20 mouse cellular contexts compared by ENCODE assay signal in genomic region chr14:28512805-28513590, GRCm38 (mm10). TPM values are rescaled to one million over a fixed set of nuclear protein-coding genes. Genes with fewer than 3 reads are reported as not detected.
DNase-seq lines count a peak whose midpoint lies in the region; ATAC-seq and TF ChIP-seq lines count a peak whose summit lies in the region.
"Had no signal": no experiment of that assay in that cellular context is flagged by ENCODE, and none has a peak within 500 bp of the region (broad histone marks: within the 10 kb centered on the region; RNA-seq: fewer than 3 reads in every experiment).

No protein-coding gene starts in this region.

- peaks cover 68% of the 10 kb centered on the region for H3K27me3 ChIP-seq in midbrain, embryonic 10.5 days (ENCODE audit: low read depth, poor library complexity, severe bottlenecking)
- H3K27me3 ChIP-seq in midbrain, embryonic 15.5 days (replicated peaks): peaks cover 50% of the 10 kb centered on the region
- H3K27me3 ChIP-seq in embryonic facial prominence, embryonic 11.5 days (ENCODE audit: control insufficient read depth, insufficient read depth, low read length): no peaks in the 10 kb centered on the region
- peaks cover 52% of the 10 kb centered on the region for H3K27me3 ChIP-seq in hindbrain, embryonic 13.5 days
- no peaks in the 10 kb centered on the region for H3K27me3 ChIP-seq in limb, embryonic 14.5 days (ENCODE audit: control insufficient read depth, insufficient read depth, low read length)
- H3K27me3 ChIP-seq in stomach, postnatal 0 days (ENCODE audit: control insufficient read depth, insufficient read depth, low read length): no peaks in the 10 kb centered on the region
- peaks cover 57% of the 10 kb centered on the region for H3K27me3 ChIP-seq in liver, embryonic 11.5 days (replicated peaks; ENCODE audit: control insufficient read depth, insufficient read depth, low read length)

- no peak for ATAC-seq in midbrain, embryonic 15.5 days (replicated peaks)
- ATAC-seq in embryonic facial prominence, embryonic 11.5 days (replicated peaks; ENCODE audit: insufficient number of reproducible peaks, low FRiP score, low TSS enrichment, low read depth): no peak
- no peak for ATAC-seq in hindbrain, embryonic 13.5 days (ENCODE audit: low FRiP score)
- ATAC-seq in limb, embryonic 14.5 days (ENCODE audit: low FRiP score, low read depth): no peak
- no peak for ATAC-seq in stomach, postnatal 0 days (ENCODE audit: low FRiP score, low TSS enrichment)
- no peak for ATAC-seq in liver, embryonic 11.5 days (replicated peaks; ENCODE audit: low FRiP score)
- ATAC-seq: forebrain, embryonic 15.5 days had no signal

- H3K4me1 ChIP-seq in midbrain, embryonic 10.5 days: peaks cover 97% of the 10 kb centered on the region
- peaks cover 32% of the 10 kb centered on the region for H3K4me1 ChIP-seq in midbrain, embryonic 15.5 days
- H3K4me1 ChIP-seq in embryonic facial prominence, embryonic 11.5 days (ENCODE audit: control insufficient read depth, insufficient read depth, low read length): peaks cover 7% of the 10 kb centered on the region
- H3K4me1 ChIP-seq in hindbrain, embryonic 13.5 days (replicated peaks): peaks cover 58% of the 10 kb centered on the region
- H3K4me1 ChIP-seq in limb, embryonic 14.5 days (ENCODE audit: control insufficient read depth, insufficient read depth, low read length): peaks cover 10% of the 10 kb centered on the region
- peaks cover 3% of the 10 kb centered on the region; the same call in 1 of the 2 replicates for H3K4me1 ChIP-seq in stomach, postnatal 0 days (replicated peaks; ENCODE audit: control insufficient read depth, insufficient read depth)
- no peaks in the 10 kb centered on the region for H3K4me1 ChIP-seq in liver, embryonic 11.5 days (replicated peaks; ENCODE audit: control insufficient read depth, insufficient read depth, low read length)

- 69% methylated on average over 5 of the region's 5 CpGs for WGBS in midbrain, embryonic 10.5 days
- WGBS in midbrain, embryonic 15.5 days: 75% methylated on average over 5 of the region's 5 CpGs
- 76% methylated on average over 5 of the region's 5 CpGs for WGBS in embryonic facial prominence, embryonic 11.5 days
- WGBS in hindbrain, embryonic 13.5 days: 58% methylated on average over 5 of the region's 5 CpGs
- 56% methylated on average over 5 of the region's 5 CpGs for WGBS in limb, embryonic 14.5 days
- WGBS in stomach, postnatal 0 days: 86% methylated on average over 5 of the region's 5 CpGs
- WGBS in liver, embryonic 11.5 days: 82% methylated on average over 5 of the region's 5 CpGs

- H3K27ac ChIP-seq in midbrain, embryonic 10.5 days (replicated peaks): peak overlapping the region; percentile 97
- H3K27ac ChIP-seq in midbrain, embryonic 15.5 days: no peak overlapping the region
- no peak overlapping the region for H3K27ac ChIP-seq in embryonic facial prominence, embryonic 11.5 days (replicated peaks; ENCODE audit: low read depth, low read length)
- H3K27ac ChIP-seq in hindbrain, embryonic 13.5 days: peak overlapping the region; percentile 60; the same call in 1 of the 2 replicates
- peak overlapping the region; percentile 99; the same call in 1 of the 2 replicates for H3K27ac ChIP-seq in limb, embryonic 14.5 days (replicated peaks; ENCODE audit: low read depth, low read length)
- no peak overlapping the region for H3K27ac ChIP-seq in stomach, postnatal 0 days (replicated peaks)
- H3K27ac ChIP-seq in liver, embryonic 11.5 days (ENCODE audit: low read depth, low read length): no peak overlapping the region
- H3K27ac ChIP-seq: forebrain, embryonic 15.5 days; heart, adult 2 months had no signal

- no peaks in the 10 kb centered on the region for H3K9me3 ChIP-seq in midbrain, embryonic 10.5 days (replicated peaks)
- H3K9me3 ChIP-seq in midbrain, embryonic 15.5 days: no peaks in the 10 kb centered on the region
- no peaks in the 10 kb centered on the region for H3K9me3 ChIP-seq in embryonic facial prominence, embryonic 11.5 days (replicated peaks; ENCODE audit: control insufficient read depth, low read length)
- no peaks in the 10 kb centered on the region for H3K9me3 ChIP-seq in hindbrain, embryonic 13.5 days
- no peaks in the 10 kb centered on the region for H3K9me3 ChIP-seq in limb, embryonic 14.5 days (ENCODE audit: control insufficient read depth, low read length)
- H3K9me3 ChIP-seq in stomach, postnatal 0 days (ENCODE audit: control insufficient read depth, low read length): no peaks in the 10 kb centered on the region
- no peaks in the 10 kb centered on the region for H3K9me3 ChIP-seq in liver, embryonic 11.5 days (ENCODE audit: control insufficient read depth, low read length)
- H3K9me3 ChIP-seq: forebrain, embryonic 15.5 days had no signal

- H3K4me3 ChIP-seq in midbrain, embryonic 10.5 days: peak overlapping the region; percentile 80
- H3K4me3 ChIP-seq in midbrain, embryonic 15.5 days: no peak overlapping the region
- H3K4me3 ChIP-seq in embryonic facial prominence, embryonic 11.5 days (ENCODE audit: low read depth, low read length): peak overlapping the region; percentile 7; the same call in 1 of the 2 replicates
- H3K4me3 ChIP-seq in hindbrain, embryonic 13.5 days: peak overlapping the region; percentile 63
- peak overlapping the region; percentile 87 for H3K4me3 ChIP-seq in limb, embryonic 14.5 days (replicated peaks; ENCODE audit: low read length)
- no peak overlapping the region for H3K4me3 ChIP-seq in stomach, postnatal 0 days (ENCODE audit: low read depth, low read length)
- H3K4me3 ChIP-seq in liver, embryonic 11.5 days (ENCODE audit: low read depth, low read length): no peak overlapping the region
- H3K4me3 ChIP-seq: heart, adult 2 months; myocyte had no signal

- TF ChIP-seq EP300 in stomach, postnatal 0 days (optimal IDR thresholded peaks at IDR 0.05): no peak

- TF ChIP-seq CTCF in stomach, postnatal 0 days (IDR thresholded peaks at IDR 0.05; ENCODE audit: low read depth): no peak

- H3K9ac ChIP-seq in midbrain, embryonic 15.5 days: no peak overlapping the region
- H3K9ac ChIP-seq in embryonic facial prominence, embryonic 11.5 days (replicated peaks; ENCODE audit: low read length): peak overlapping the region; percentile 29; the same call in 1 of the 2 replicates
- peak overlapping the region; percentile 26 for H3K9ac ChIP-seq in hindbrain, embryonic 13.5 days
- H3K9ac ChIP-seq in limb, embryonic 14.5 days (ENCODE audit: low read depth, low read length, severe bottlenecking): peak overlapping the region; percentile 98
- no peak overlapping the region for H3K9ac ChIP-seq in stomach, postnatal 0 days (ENCODE audit: low read length)
- H3K9ac ChIP-seq in liver, embryonic 11.5 days (ENCODE audit: low read depth, low read length): no peak overlapping the region
- H3K9ac ChIP-seq: forebrain, embryonic 15.5 days; lung, embryonic 14.5 days had no signal

- no peak overlapping the region for H3K4me2 ChIP-seq in midbrain, embryonic 15.5 days
- H3K4me2 ChIP-seq in embryonic facial prominence, embryonic 11.5 days (ENCODE audit: low read depth, low read length): peak overlapping the region; percentile 14; the same call in 1 of the 2 replicates
- peak overlapping the region; percentile 90 for H3K4me2 ChIP-seq in hindbrain, embryonic 13.5 days
- H3K4me2 ChIP-seq in limb, embryonic 14.5 days (replicated peaks; ENCODE audit: low read depth, low read length, severe bottlenecking): peak overlapping the region; percentile 82
- no peak overlapping the region for H3K4me2 ChIP-seq in stomach, postnatal 0 days (replicated peaks; ENCODE audit: low read depth)
- H3K4me2 ChIP-seq in liver, embryonic 11.5 days: no peak overlapping the region
- H3K4me2 ChIP-seq: lung, embryonic 14.5 days had no signal

- DNase-seq in midbrain, embryonic 10.5 days (ENCODE audit: low spot score): no peak
- no peak for DNase-seq in embryonic facial prominence, embryonic 11.5 days (ENCODE audit: low spot score)
- no peak for DNase-seq in limb, embryonic 14.5 days (ENCODE audit: low spot score)
- DNase-seq in stomach, postnatal 0 days (ENCODE audit: low spot score): no peak
- no peak for DNase-seq in right cerebral cortex, postnatal 25 days
- no peak for DNase-seq in liver, embryonic 11.5 days (ENCODE audit: low spot score)
- DNase-seq: adrenal gland, adult 2 months; B cell, adult 2 months; cerebellum, adult 11 months; cerebellum, postnatal 36 days; heart, adult 2 months; heart, postnatal 10 days; kidney, adult 9 months; left cerebral cortex, postnatal 4 days; lung, embryonic 14.5 days; right cerebral cortex, postnatal 14 days had no signal

- peaks cover 50% of the 10 kb centered on the region for H3K36me3 ChIP-seq in midbrain, embryonic 10.5 days
- no peaks in the 10 kb centered on the region for H3K36me3 ChIP-seq in midbrain, embryonic 15.5 days (replicated peaks)
- no peaks in the 10 kb centered on the region; the same call in 1 of the 2 replicates for H3K36me3 ChIP-seq in embryonic facial prominence, embryonic 11.5 days (replicated peaks; ENCODE audit: control insufficient read depth, insufficient read depth, low read depth, low read length)
- H3K36me3 ChIP-seq in hindbrain, embryonic 13.5 days: no peaks in the 10 kb centered on the region
- H3K36me3 ChIP-seq in limb, embryonic 14.5 days (ENCODE audit: control insufficient read depth, insufficient read depth, low read length): peaks cover 87% of the 10 kb centered on the region
- H3K36me3 ChIP-seq in stomach, postnatal 0 days (ENCODE audit: control insufficient read depth, insufficient read depth, low read length): peaks cover 3% of the 10 kb centered on the region; the same call in 1 of the 2 replicates
- no peaks in the 10 kb centered on the region for H3K36me3 ChIP-seq in liver, embryonic 11.5 days (ENCODE audit: control insufficient read depth, insufficient read depth, low read length)
- H3K36me3 ChIP-seq: forebrain, embryonic 15.5 days had no signal

- TF ChIP-seq POLR2A in limb, embryonic 14.5 days (IDR thresholded peaks at IDR 0.05; ENCODE audit: borderline replicate concordance, extremely low read depth, insufficient read depth, insufficient read length): no peak

RNA-seq across cellular contexts. Expression of gene Wnt5a, which starts 8.4 kb away (rescaled TPM):
- 49.5 and 49.7 TPM in 2 replicates for polyA plus RNA-seq in midbrain, embryonic 10.5 days (2016; fragmentation: Nextera tagmentation; extraction: Ambion mirVana)
- polyA plus RNA-seq in midbrain, embryonic 15.5 days (2015; fragmentation: Nextera tagmentation; extraction: Ambion mirVana): 13.6 and 15.4 TPM in 2 replicates
- 66.6 and 67.4 TPM in 2 replicates for polyA plus RNA-seq in embryonic facial prominence, embryonic 11.5 days (2014; fragmentation: Nextera tagmentation; extraction: Ambion mirVana)
- polyA plus RNA-seq in hindbrain, embryonic 13.5 days (2015; fragmentation: Nextera tagmentation; extraction: Ambion mirVana): 25.4 and 35.4 TPM in 2 replicates
- 103 and 115 TPM in 2 replicates for polyA plus RNA-seq in limb, embryonic 14.5 days (2012; rRNA removed)
- 108 and 131 TPM in 2 replicates for polyA plus RNA-seq in limb, embryonic 14.5 days (2014; fragmentation: Nextera tagmentation; extraction: Ambion mirVana)
- polyA plus RNA-seq in stomach, postnatal 0 days (2015; fragmentation: Nextera tagmentation; extraction: Ambion mirVana): 12.2 and 12.9 TPM in 2 replicates
- polyA plus RNA-seq in liver, embryonic 11.5 days (2014; fragmentation: Nextera tagmentation; extraction: Ambion mirVana): 2.2 and 3.7 TPM in 2 replicates

Comparison
In these comparisons a context has a peak if more than half of its experiments do, and no peak if none do; other contexts are left out.
1. H3K27ac ChIP-seq: peak in midbrain, embryonic 10.5 days (single experiment), hindbrain, embryonic 13.5 days (single experiment) and limb, embryonic 14.5 days (single experiment); none in midbrain, embryonic 15.5 days (single experiment), embryonic facial prominence, embryonic 11.5 days (single experiment), stomach, postnatal 0 days (single experiment) and liver, embryonic 11.5 days (single experiment).
2. H3K4me3 ChIP-seq: peak in midbrain, embryonic 10.5 days (single experiment), embryonic facial prominence, embryonic 11.5 days (single experiment), hindbrain, embryonic 13.5 days (single experiment) and limb, embryonic 14.5 days (single experiment); none in midbrain, embryonic 15.5 days (single experiment), stomach, postnatal 0 days (single experiment) and liver, embryonic 11.5 days (single experiment).
3. H3K4me2 ChIP-seq: peak in embryonic facial prominence, embryonic 11.5 days (single experiment), hindbrain, embryonic 13.5 days (single experiment) and limb, embryonic 14.5 days (single experiment); none in midbrain, embryonic 15.5 days (single experiment), stomach, postnatal 0 days (single experiment) and liver, embryonic 11.5 days (single experiment).
4. H3K9ac ChIP-seq: peak in embryonic facial prominence, embryonic 11.5 days (single experiment), hindbrain, embryonic 13.5 days (single experiment) and limb, embryonic 14.5 days (single experiment); none in midbrain, embryonic 15.5 days (single experiment), stomach, postnatal 0 days (single experiment) and liver, embryonic 11.5 days (single experiment).